Mouse (Mus musculus): Measurements from ENCODE around the gene Diaph3. TPM values are rescaled to one million over a fixed set of nuclear protein-coding genes. Genes with fewer than 3 reads are reported as not detected.
"Not testable (repeated sequence)": the region's sequence is repeated elsewhere in the genome, so short reads cannot be mapped to it uniquely, and the experiment has no call there.

Gene Diaph3
- polyA plus RNA-seq, 1 experiment from 2014 or later, result 11.5 TPM

GRCm38 (mm10) chr14:87123091-87123490 is 17.9 kb downstream of the Diaph3 start:
- ATAC-seq (ENCODE audit: insufficient number of reproducible peaks, low FRiP score, low TSS enrichment, low read depth), result no peak
- H3K27ac ChIP-seq, result no peak overlapping the region
- no peak overlapping the region for H3K4me3 ChIP-seq
- H3K9ac ChIP-seq, result no peak overlapping the region
- H3K4me1 ChIP-seq, result no peaks in the 10 kb centered on the region
- no peaks in the 10 kb centered on the region for H3K9me3 ChIP-seq
- whole genome bisulfite sequencing, result 92% methylated on average over 15 of the region's 15 CpGs
- H3K36me3 ChIP-seq, result no peaks in the 10 kb centered on the region
- no peaks in the 10 kb centered on the region for H3K27me3 ChIP-seq
- no peak overlapping the region for H3K4me2 ChIP-seq

GRCm38 (mm10) chr14:87121868-87122267 is 19.2 kb downstream of the Diaph3 start:
- H3K4me1 ChIP-seq, result no peaks in the 10 kb centered on the region
- H3K4me2 ChIP-seq, result no peak overlapping the region
- H3K27ac ChIP-seq, result no peak overlapping the region
- no peaks in the 10 kb centered on the region for H3K9me3 ChIP-seq
- H3K4me3 ChIP-seq, result no peak overlapping the region
- H3K27me3 ChIP-seq, result no peaks in the 10 kb centered on the region
- H3K36me3 ChIP-seq, result no peaks in the 10 kb centered on the region
- no peak for ATAC-seq (ENCODE audit: insufficient number of reproducible peaks, low FRiP score, low TSS enrichment, low read depth)
- 29% methylated on average over 6 of the region's 6 CpGs for WGBS
- no peak overlapping the region for H3K9ac ChIP-seq

GRCm38 (mm10) chr14:87110634-87111033 is 30.4 kb downstream of the Diaph3 start:
- no peaks in the 10 kb centered on the region for H3K4me1 ChIP-seq
- no peak overlapping the region for H3K4me3 ChIP-seq
- no peaks in the 10 kb centered on the region for H3K36me3 ChIP-seq
- H3K9me3 ChIP-seq, result no peaks in the 10 kb centered on the region
- 29% methylated on average over 2 of the region's 2 CpGs for WGBS
- no peaks in the 10 kb centered on the region for H3K27me3 ChIP-seq
- no peak overlapping the region for H3K9ac ChIP-seq
- ATAC-seq (ENCODE audit: insufficient number of reproducible peaks, low FRiP score, low TSS enrichment, low read depth), result no peak
- no peak overlapping the region for H3K4me2 ChIP-seq
- H3K27ac ChIP-seq, result no peak overlapping the region

DNA sequence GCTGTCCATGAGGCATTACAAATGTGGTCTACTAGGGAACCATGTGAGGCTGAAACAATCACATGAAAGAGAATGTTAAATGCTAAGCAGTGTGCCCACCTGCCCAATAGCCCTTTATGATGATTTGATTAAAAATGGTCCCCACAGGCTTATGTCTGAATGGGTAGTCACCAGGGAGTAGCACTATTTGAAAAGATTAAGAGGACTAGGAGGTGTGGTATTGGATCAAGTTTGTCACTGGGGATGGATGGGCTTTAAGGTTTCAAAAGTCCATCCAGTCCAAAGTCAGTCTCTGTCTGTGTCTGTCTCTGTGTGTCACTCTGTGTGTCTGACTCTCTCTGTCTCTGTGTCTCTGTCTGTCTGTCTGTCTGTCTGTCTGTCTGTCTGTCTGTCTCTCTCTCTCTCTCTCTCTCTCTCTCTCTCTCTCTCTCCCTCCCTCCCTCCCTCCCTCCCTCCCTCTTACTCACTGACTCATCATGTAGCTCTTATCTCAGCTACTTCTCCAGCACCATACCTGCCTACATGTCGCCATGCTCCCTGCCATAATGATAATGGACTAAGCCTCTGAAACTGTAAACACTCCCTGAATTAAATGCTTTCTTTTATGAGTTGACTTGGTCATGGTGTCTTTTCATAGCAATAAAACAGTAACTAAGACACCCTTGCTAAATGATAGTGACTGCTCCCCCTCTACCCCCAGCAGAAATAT is 41.5 kb downstream of the Diaph3 start:
- H3K9ac ChIP-seq, result no peak overlapping the region
- H3K36me3 ChIP-seq, result no peaks in the 10 kb centered on the region
- ATAC-seq (ENCODE audit: insufficient number of reproducible peaks, low FRiP score, low TSS enrichment, low read depth), result no peak
- H3K4me1 ChIP-seq, result no peaks in the 10 kb centered on the region
- H3K27me3 ChIP-seq, result no peaks in the 10 kb centered on the region
- H3K9me3 ChIP-seq, result no peaks in the 10 kb centered on the region
- no peak overlapping the region for H3K4me2 ChIP-seq
- H3K27ac ChIP-seq, result no peak overlapping the region
- WGBS, result 81% methylated on average over 1 of the region's 1 CpGs
- H3K4me3 ChIP-seq, result no peak overlapping the region

DNA sequence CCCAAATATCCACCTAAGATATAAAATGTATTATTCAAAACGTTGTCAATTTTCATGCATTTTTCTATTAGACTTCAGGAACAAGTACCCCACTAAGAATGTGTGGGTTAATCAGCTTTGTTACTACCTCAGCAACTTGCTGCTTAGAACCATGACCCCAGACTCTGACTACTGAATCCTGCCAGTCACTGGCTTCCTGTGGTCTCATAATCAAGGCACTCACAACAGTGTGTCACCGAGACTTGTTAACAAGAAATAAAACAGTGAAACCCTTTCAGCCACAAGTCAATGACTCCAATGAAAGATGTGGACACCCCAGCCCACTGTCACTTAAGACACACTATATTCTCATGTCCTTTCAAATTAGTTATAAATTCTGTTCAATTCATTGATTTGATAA is 42.9 kb downstream of the Diaph3 start:
- Histone ChIP-seq H3K9me3 (no peaks in the 10 kb centered on the region), H3K9ac (no peak overlapping the region), H3K4me3 (no peak overlapping the region), H3K4me2 (no peak overlapping the region), H3K27ac (no peak overlapping the region), H3K27me3 (no peaks in the 10 kb centered on the region), H3K4me1 (no peaks in the 10 kb centered on the region), H3K36me3 (no peaks in the 10 kb centered on the region)
- no peak for ATAC-seq (ENCODE audit: insufficient number of reproducible peaks, low FRiP score, low TSS enrichment, low read depth)
- WGBS, result 68% methylated on average over 2 of the region's 2 CpGs

GRCm38 (mm10) chr14:87091522-87091921 is 49.5 kb downstream of the Diaph3 start:
- Histone ChIP-seq H3K4me3 (no peak overlapping the region), H3K4me1 (no peaks in the 10 kb centered on the region), H3K36me3 (no peaks in the 10 kb centered on the region), H3K27ac (no peak overlapping the region), H3K27me3 (no peaks in the 10 kb centered on the region), H3K9me3 (no peaks in the 10 kb centered on the region), H3K4me2 (no peak overlapping the region), H3K9ac (no peak overlapping the region)
- WGBS, result 84% methylated on average over 3 of the region's 3 CpGs
- no peak for ATAC-seq (ENCODE audit: insufficient number of reproducible peaks, low FRiP score, low TSS enrichment, low read depth)

DNA sequence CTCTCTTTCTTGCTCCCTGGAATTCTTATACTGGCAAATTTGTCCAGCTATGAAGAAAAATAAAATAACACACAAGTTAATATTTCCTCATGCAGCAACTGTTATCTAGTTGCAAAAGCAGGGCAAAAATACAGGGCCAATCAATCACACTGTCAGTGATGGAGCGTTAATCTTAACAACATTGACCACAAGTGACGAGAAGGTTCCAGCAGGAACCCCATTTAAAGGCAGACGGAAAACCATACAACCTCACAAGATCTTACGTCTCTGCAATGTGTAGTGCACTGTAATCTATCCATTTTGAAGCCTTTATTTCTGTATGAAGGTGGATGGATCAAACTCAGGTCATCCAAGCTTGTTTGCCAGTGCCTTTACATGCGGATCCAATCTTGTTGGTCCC is 49.9 kb downstream of the Diaph3 start:
- WGBS, result 75% methylated on average over 5 of the region's 5 CpGs
- Histone ChIP-seq H3K4me3 (no peak overlapping the region), H3K36me3 (no peaks in the 10 kb centered on the region), H3K4me2 (no peak overlapping the region), H3K9ac (no peak overlapping the region), H3K9me3 (no peaks in the 10 kb centered on the region), H3K27ac (no peak overlapping the region), H3K4me1 (no peaks in the 10 kb centered on the region), H3K27me3 (no peaks in the 10 kb centered on the region)
- no peak for ATAC-seq (ENCODE audit: insufficient number of reproducible peaks, low FRiP score, low TSS enrichment, low read depth)

GRCm38 (mm10) chr14:87088928-87089327 is 52.1 kb downstream of the Diaph3 start:
- 72% methylated on average over 4 of the region's 4 CpGs for WGBS
- Histone ChIP-seq H3K4me2 (no peak overlapping the region), H3K27me3 (no peaks in the 10 kb centered on the region)

GRCm38 (mm10) chr14:87088456-87088855 is 52.6 kb downstream of the Diaph3 start:
- Histone ChIP-seq H3K4me3 (no peak overlapping the region), H3K9ac (no peak overlapping the region), H3K9me3 (no peaks in the 10 kb centered on the region), H3K4me2 (no peak overlapping the region), H3K4me1 (no peaks in the 10 kb centered on the region), H3K27me3 (no peaks in the 10 kb centered on the region), H3K27ac (no peak overlapping the region), H3K36me3 (no peaks in the 10 kb centered on the region)
- ATAC-seq (ENCODE audit: insufficient number of reproducible peaks, low FRiP score, low TSS enrichment, low read depth), result no peak
- WGBS, result 82% methylated on average over 5 of the region's 5 CpGs

More at GRCm38 (mm10) chr14:87088928-87089327, 52.1 kb downstream of the Diaph3 start:
- H3K27ac ChIP-seq, result no peak overlapping the region
- H3K4me1 ChIP-seq, result no peaks in the 10 kb centered on the region
- H3K9me3 ChIP-seq, result no peaks in the 10 kb centered on the region
- ATAC-seq (ENCODE audit: insufficient number of reproducible peaks, low FRiP score, low TSS enrichment, low read depth), result no peak
- H3K9ac ChIP-seq, result no peak overlapping the region
- no peak overlapping the region for H3K4me3 ChIP-seq
- H3K36me3 ChIP-seq, result no peaks in the 10 kb centered on the region

GRCm38 (mm10) chr14:87087996-87088395 is 53.0 kb downstream of the Diaph3 start:
- WGBS, result 78% methylated on average over 1 of the region's 1 CpGs
- H3K9ac ChIP-seq, result no peak overlapping the region
- H3K27ac ChIP-seq, result no peak overlapping the region
- no peaks in the 10 kb centered on the region for H3K9me3 ChIP-seq
- ATAC-seq (ENCODE audit: insufficient number of reproducible peaks, low FRiP score, low TSS enrichment, low read depth), result no peak
- H3K36me3 ChIP-seq, result no peaks in the 10 kb centered on the region
- H3K4me2 ChIP-seq, result no peak overlapping the region
- H3K27me3 ChIP-seq, result no peaks in the 10 kb centered on the region
- no peak overlapping the region for H3K4me3 ChIP-seq
- H3K4me1 ChIP-seq, result no peaks in the 10 kb centered on the region

- H3K27me3 ChIP-seq; H3K9me3 ChIP-seq; H3K4me1 ChIP-seq; H3K4me2 ChIP-seq; H3K36me3 ChIP-seq; H3K4me3 ChIP-seq; H3K9ac ChIP-seq; ATAC-seq (ENCODE audit: insufficient number of reproducible peaks, low FRiP score, low TSS enrichment, low read depth); H3K27ac ChIP-seq: not testable (repeated sequence)
- 77% methylated on average over 8 of the region's 8 CpGs for WGBS
Observed at GRCm38 (mm10) chr14:87084906-87085305, 56.1 kb downstream of the Diaph3 start.

GRCm38 (mm10) chr14:87083911-87084310 is 57.1 kb downstream of the Diaph3 start:
- H3K9ac ChIP-seq, result no peak overlapping the region
- H3K27me3 ChIP-seq, result no peaks in the 10 kb centered on the region
- 59% methylated on average over 6 of the region's 6 CpGs for WGBS
- H3K9me3 ChIP-seq, result no peaks in the 10 kb centered on the region
- no peaks in the 10 kb centered on the region for H3K36me3 ChIP-seq
- no peak overlapping the region for H3K27ac ChIP-seq
- H3K4me2 ChIP-seq, result no peak overlapping the region
- no peak for ATAC-seq (ENCODE audit: insufficient number of reproducible peaks, low FRiP score, low TSS enrichment, low read depth)
- no peak overlapping the region for H3K4me3 ChIP-seq
- H3K4me1 ChIP-seq, result no peaks in the 10 kb centered on the region

GRCm38 (mm10) chr14:87079725-87080124 is 61.3 kb downstream of the Diaph3 start:
- Histone ChIP-seq H3K36me3 (no peaks in the 10 kb centered on the region), H3K4me2 (no peak overlapping the region), H3K9me3 (no peaks in the 10 kb centered on the region), H3K4me3 (no peak overlapping the region), H3K27me3 (no peaks in the 10 kb centered on the region), H3K4me1 (no peaks in the 10 kb centered on the region), H3K9ac (no peak overlapping the region), H3K27ac (no peak overlapping the region)
- 83% methylated on average over 2 of the region's 2 CpGs for WGBS
- no peak for ATAC-seq (ENCODE audit: insufficient number of reproducible peaks, low FRiP score, low TSS enrichment, low read depth)

All from limb, embryonic 15.5 days (tissue).